Mouse (Mus musculus) heart, embryonic 16.5 days (tissue): ENCODE data around the gene Aars2. TPM values are rescaled to one million over a fixed set of nuclear protein-coding genes. Genes with fewer than 3 reads are reported as not detected.

Experiments
- ATAC-seq: fragments of 200-750 bp; cut with Nextera tagmentation; replicated peaks from 2 replicates; pipeline ENCODE4 v1.8.0; 2017; ENCODE audit warnings: moderate number of reproducible peaks; ENCODE audit not compliant: insufficient read depth, low FRiP score; ENCODE audit errors: extremely low read depth
- H3K27ac ChIP-seq: fragments of 300-500 bp; sonication (generic); 2 replicates; pipeline ENCODE4 v1.5.1; 2014; ENCODE audit warnings: mild to moderate bottlenecking, low read length, control low read depth, moderate library complexity
- H3K27me3 ChIP-seq: fragments of 300-500 bp; sonication (generic); 2 replicates; pipeline ENCODE4 v1.6.1; 2014; ENCODE audit warnings: low read length, mixed read lengths; ENCODE audit not compliant: control insufficient read depth, insufficient read depth
- H3K36me3 ChIP-seq: fragments of 300-500 bp; sonication (generic); 2 replicates; pipeline ENCODE4 v1.6.1; 2014; ENCODE audit not compliant: control insufficient read depth, insufficient read depth
- H3K4me1 ChIP-seq: fragments of 300-500 bp; sonication (generic); 2 replicates; pipeline ENCODE4 v1.6.1; 2014; ENCODE audit warnings: low read length, mixed read lengths; ENCODE audit not compliant: control insufficient read depth, insufficient read depth
- H3K4me2 ChIP-seq: fragments of 300-500 bp; sonication (generic); 2 replicates; pipeline ENCODE4 v1.6.1; 2014; ENCODE audit warnings: low read depth, mild to moderate bottlenecking, control low read depth, low read length
- H3K4me3 ChIP-seq: fragments of 300-500 bp; sonication (generic); 2 replicates; pipeline ENCODE4 v1.5.1; 2014; ENCODE audit warnings: mild to moderate bottlenecking, control low read depth, low read length
- H3K9ac ChIP-seq: fragments of 300-500 bp; sonication (generic); 2 replicates; pipeline ENCODE4 v1.6.1; 2014; ENCODE audit warnings: low read length, control low read depth
- H3K9me3 ChIP-seq: fragments of 300-500 bp; sonication (generic); replicated peaks from 2 replicates; pipeline ENCODE4 v1.6.1; 2016; ENCODE audit warnings: low read length; ENCODE audit not compliant: control insufficient read depth
- whole genome bisulfite sequencing: fragments of 180-500 bp; shearing (Covaris S2); extraction: QIAGEN DNeasy Blood & Tissue Kit; methylation state at CpG from one replicate; pipeline ENCODE4 v1.1.7; 2014; 5-methylcytosine and 5-hydroxymethylcytosine counted together
- polyA plus RNA-seq: library from polyadenylated mRNA; unstranded; fragments of >200 nt; fragmentation: Nextera tagmentation; extraction: Ambion mirVana; gene quantifications from 2 replicates; pipeline ENCODE4 v1.2.1, GENCODE M21; 2015

Aars2 gene
- polyA plus RNA-seq, 1 experiment from 2014 or later = 25.4 TPM

- H3K9me3 ChIP-seq = no peaks in the 10 kb centered on the region
- 0 out of 2 replicates have a peak, but pooled peaks cover 4% of the 10 kb centered on the region for H3K27me3 ChIP-seq
- WGBS = under 1% methylated on average over 21 of the region's 21 CpGs
- peaks cover 4% of the 10 kb centered on the region; the same call in 1 of the 2 replicates for H3K36me3 ChIP-seq
- peak within 1 kb of the TSS; percentile 50 for H3K4me3 ChIP-seq
- peak within 1 kb of the TSS; percentile 77 for H3K4me2 ChIP-seq
- peak; percentile 66 for ATAC-seq
- peaks cover 11% of the 10 kb centered on the region for H3K4me1 ChIP-seq
- H3K27ac ChIP-seq = no peak within 1 kb of the TSS
- H3K9ac ChIP-seq = peak within 1 kb of the TSS; percentile 56
These were observed 16.6 kb downstream of the Aars2 start, which contains the start of gene Tcte1 for GRCm38 (mm10) chr17:45523263-45523662. Tcte1 (plus strand) TSS chr17:45523434.

- Histone ChIP-seq H3K4me3 (no peak overlapping the region), H3K4me1 (peaks cover 11% of the 10 kb centered on the region), H3K27ac (no peak overlapping the region), H3K36me3 (peaks cover 4% of the 10 kb centered on the region; the same call in 1 of the 2 replicates), H3K9me3 (no peaks in the 10 kb centered on the region), H3K9ac (no peak overlapping the region), H3K27me3 (peaks cover 11% of the 10 kb centered on the region), H3K4me2 (no peak overlapping the region)
- WGBS = 70% methylated on average over 4 of the region's 4 CpGs
- no peak for ATAC-seq
These were observed 18.3 kb downstream of the Aars2 start for GRCm38 (mm10) chr17:45524961-45525360.

GRCm38 (mm10) chr17:45526571-45526970 is 19.9 kb downstream of the Aars2 start:
- H3K9ac ChIP-seq = no peak overlapping the region
- peaks cover 6% of the 10 kb centered on the region for H3K4me1 ChIP-seq
- H3K27ac ChIP-seq = no peak overlapping the region
- no peaks in the 10 kb centered on the region for H3K36me3 ChIP-seq
- ATAC-seq = no peak
- 18% methylated on average over 5 of the region's 5 CpGs for WGBS
- H3K9me3 ChIP-seq = no peaks in the 10 kb centered on the region
- H3K4me2 ChIP-seq = no peak overlapping the region
- peaks cover 19% of the 10 kb centered on the region for H3K27me3 ChIP-seq
- no peak overlapping the region for H3K4me3 ChIP-seq

- H3K27me3 ChIP-seq = peaks cover 40% of the 10 kb centered on the region
- no peak for ATAC-seq
These were observed 23.7 kb downstream of the Aars2 start for GRCm38 (mm10) chr17:45530346-45530782.

GRCm38 (mm10) chr17:45532896-45533295 is 26.3 kb downstream of the Aars2 start:
- no peak for ATAC-seq
- H3K4me3 ChIP-seq = no peak overlapping the region
- no peak overlapping the region for H3K4me2 ChIP-seq
- H3K4me1 ChIP-seq = no peaks in the 10 kb centered on the region
- no peak overlapping the region for H3K27ac ChIP-seq
- H3K27me3 ChIP-seq = peaks cover 59% of the 10 kb centered on the region
- no peaks in the 10 kb centered on the region for H3K36me3 ChIP-seq
- no peak overlapping the region for H3K9ac ChIP-seq
- H3K9me3 ChIP-seq = no peaks in the 10 kb centered on the region
- whole genome bisulfite sequencing = 40% methylated on average over 15 of the region's 15 CpGs

More at GRCm38 (mm10) chr17:45530346-45530782, 23.7 kb downstream of the Aars2 start:
- Histone ChIP-seq H3K27ac (no peak overlapping the region), H3K4me1 (no peaks in the 10 kb centered on the region), H3K4me3 (no peak overlapping the region), H3K9ac (no peak overlapping the region), H3K4me2 (no peak overlapping the region), H3K9me3 (no peaks in the 10 kb centered on the region), H3K36me3 (no peaks in the 10 kb centered on the region)
- 40% methylated on average over 10 of the region's 13 CpGs for WGBS

- Histone ChIP-seq H3K4me1 (no peaks in the 10 kb centered on the region), H3K9ac (no peak overlapping the region), H3K4me2 (no peak overlapping the region), H3K4me3 (no peak overlapping the region), H3K27ac (no peak overlapping the region), H3K9me3 (no peaks in the 10 kb centered on the region), H3K27me3 (peaks cover 75% of the 10 kb centered on the region), H3K36me3 (no peaks in the 10 kb centered on the region)
- ATAC-seq = no peak
- WGBS = 11% methylated on average over 5 of the region's 5 CpGs
These were observed 29.6 kb downstream of the Aars2 start for GRCm38 (mm10) chr17:45536264-45536663.

- H3K36me3 ChIP-seq = no peaks in the 10 kb centered on the region
- no peak overlapping the region for H3K27ac ChIP-seq
- WGBS = 48% methylated on average over 4 of the region's 4 CpGs
- H3K4me1 ChIP-seq = no peaks in the 10 kb centered on the region
- H3K4me3 ChIP-seq = no peak overlapping the region
- H3K9ac ChIP-seq = no peak overlapping the region
- H3K9me3 ChIP-seq = no peaks in the 10 kb centered on the region
- no peak for ATAC-seq
- peaks cover 79% of the 10 kb centered on the region for H3K27me3 ChIP-seq
- H3K4me2 ChIP-seq = no peak overlapping the region
These were observed 31.8 kb downstream of the Aars2 start for GRCm38 (mm10) chr17:45538394-45538793.

- H3K36me3 ChIP-seq = no peaks in the 10 kb centered on the region
- no peaks in the 10 kb centered on the region for H3K9me3 ChIP-seq
- 60% methylated on average over 21 of the region's 21 CpGs for WGBS
- no peak for ATAC-seq
- no peak overlapping the region for H3K4me2 ChIP-seq
- no peak overlapping the region for H3K4me3 ChIP-seq
- H3K27me3 ChIP-seq = peaks cover 85% of the 10 kb centered on the region
- no peak overlapping the region for H3K27ac ChIP-seq
- no peak overlapping the region for H3K9ac ChIP-seq
- peaks cover under 1% of the 10 kb centered on the region; the same call in 1 of the 2 replicates for H3K4me1 ChIP-seq
These were observed 33.0 kb downstream of the Aars2 start for GRCm38 (mm10) chr17:45539664-45540063.

- ATAC-seq = no peak
- H3K27me3 ChIP-seq = peaks cover 87% of the 10 kb centered on the region
- H3K4me1 ChIP-seq = peaks cover 9% of the 10 kb centered on the region
- no peaks in the 10 kb centered on the region for H3K9me3 ChIP-seq
- no peaks in the 10 kb centered on the region for H3K36me3 ChIP-seq
- H3K4me2 ChIP-seq = no peak overlapping the region
- no peak overlapping the region for H3K9ac ChIP-seq
- no peak overlapping the region for H3K27ac ChIP-seq
- no peak overlapping the region for H3K4me3 ChIP-seq
- 26% methylated on average over 6 of the region's 6 CpGs for WGBS
These were observed 35.5 kb downstream of the Aars2 start for GRCm38 (mm10) chr17:45542129-45542528.
